Mouse (Mus musculus): ENCODE results near the gene Etfa. TPM values are rescaled to one million over a fixed set of nuclear protein-coding genes. Genes with fewer than 3 reads are reported as not detected.

Gene Etfa
- polyA plus RNA-seq, 1 experiment from 2014 or later: 175 TPM

DNA sequence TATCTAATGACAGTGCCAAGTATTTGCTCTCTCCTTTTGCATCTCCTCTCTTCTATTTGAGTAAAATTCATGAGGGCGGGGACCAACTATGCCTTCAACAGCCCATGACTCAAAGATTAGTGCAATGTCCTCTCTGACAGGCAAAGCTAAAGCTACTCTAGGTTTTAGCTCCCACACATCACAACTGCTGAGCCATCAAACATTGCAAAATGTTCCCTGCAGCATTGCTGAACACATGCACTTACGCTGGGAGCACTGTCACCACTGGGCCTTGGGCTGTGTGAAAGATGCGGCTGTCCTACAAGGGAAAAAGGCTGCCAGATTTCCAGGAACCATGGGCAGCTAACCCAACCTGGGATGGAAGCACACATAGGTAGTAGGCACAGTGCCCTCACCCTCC is 60.6 kb downstream of the Etfa start:
- Histone ChIP-seq H3K27me3 (replicated peaks; ENCODE audit: insufficient read depth, low read length) (no peaks in the 10 kb centered on the region), H3K4me3 (ENCODE audit: low read depth, low read length) (no peak overlapping the region), H3K4me2 (replicated peaks; ENCODE audit: low read depth, low read length) (no peak overlapping the region), H3K36me3 (ENCODE audit: insufficient read depth, low read length) (peaks cover 6% of the 10 kb centered on the region; the same call in 1 of the 2 replicates), H3K4me1 (ENCODE audit: insufficient read depth, low read depth, low read length) (no peaks in the 10 kb centered on the region), H3K27ac (ENCODE audit: low read length) (no peak overlapping the region), H3K9me3 (ENCODE audit: low read length) (no peaks in the 10 kb centered on the region), H3K9ac (replicated peaks; ENCODE audit: low read depth) (no peak overlapping the region)
- whole genome bisulfite sequencing: 86% methylated on average over 3 of the region's 3 CpGs
- DNase-seq (ENCODE audit: low spot score) (no peak), ATAC-seq (no peak)
- TF ChIP-seq EP300 (IDR thresholded peaks at IDR 0.05): no peak
- no peak for TF ChIP-seq CTCF (IDR thresholded peaks at IDR 0.05)

- 80% methylated on average over 6 of the region's 6 CpGs for WGBS
- no peak overlapping the region for H3K4me2 ChIP-seq (replicated peaks; ENCODE audit: low read depth, low read length)
- TF ChIP-seq CTCF (IDR thresholded peaks at IDR 0.05) (no peak), EP300 (IDR thresholded peaks at IDR 0.05) (no peak)
- H3K9me3 ChIP-seq (ENCODE audit: low read length): no peaks in the 10 kb centered on the region
- H3K9ac ChIP-seq (replicated peaks; ENCODE audit: low read depth): no peak overlapping the region
- no peak for ATAC-seq
- H3K4me3 ChIP-seq (ENCODE audit: low read depth, low read length): no peak overlapping the region
- peaks cover 6% of the 10 kb centered on the region; the same call in 1 of the 2 replicates for H3K36me3 ChIP-seq (ENCODE audit: insufficient read depth, low read length)
- DNase-seq (ENCODE audit: low spot score): no peak
- H3K27me3 ChIP-seq (replicated peaks; ENCODE audit: insufficient read depth, low read length): no peaks in the 10 kb centered on the region
- no peaks in the 10 kb centered on the region for H3K4me1 ChIP-seq (ENCODE audit: insufficient read depth, low read depth, low read length)
- no peak overlapping the region for H3K27ac ChIP-seq (ENCODE audit: low read length)
These were observed 62.0 kb downstream of the Etfa start for GRCm38 (mm10) chr9:55450035-55450434.

DNA sequence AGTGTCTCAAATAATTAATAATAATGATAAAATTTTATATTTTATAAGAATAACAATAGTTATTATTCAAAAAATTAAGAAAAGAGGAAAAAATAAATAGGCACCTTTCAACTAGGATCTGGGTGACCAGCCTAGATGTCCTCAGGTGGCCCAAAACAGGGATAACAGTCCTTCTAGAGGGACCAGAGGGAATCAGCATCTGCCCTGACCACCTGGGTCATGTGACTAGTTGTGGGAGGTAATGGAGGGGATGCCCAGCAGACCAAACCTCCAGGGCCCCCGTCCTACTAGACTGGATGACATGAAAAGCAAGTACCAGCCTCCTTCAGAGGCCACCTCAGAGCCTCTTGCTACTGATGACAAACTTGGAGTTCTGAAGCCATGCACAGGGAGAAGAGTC is 62.9 kb downstream of the Etfa start:
- Histone ChIP-seq H3K36me3 (ENCODE audit: insufficient read depth, low read length) (peaks cover 5% of the 10 kb centered on the region; the same call in 1 of the 2 replicates), H3K9me3 (ENCODE audit: low read length) (no peaks in the 10 kb centered on the region), H3K4me2 (replicated peaks; ENCODE audit: low read depth, low read length) (no peak overlapping the region), H3K4me1 (ENCODE audit: insufficient read depth, low read depth, low read length) (no peaks in the 10 kb centered on the region), H3K4me3 (ENCODE audit: low read depth, low read length) (no peak overlapping the region), H3K9ac (replicated peaks; ENCODE audit: low read depth) (no peak overlapping the region), H3K27me3 (replicated peaks; ENCODE audit: insufficient read depth, low read length) (no peaks in the 10 kb centered on the region), H3K27ac (ENCODE audit: low read length) (no peak overlapping the region)
- WGBS: 48% methylated on average over 1 of the region's 1 CpGs
- no peak for TF ChIP-seq CTCF (IDR thresholded peaks at IDR 0.05)
- TF ChIP-seq EP300 (IDR thresholded peaks at IDR 0.05): no peak
- DNase-seq (ENCODE audit: low spot score): no peak
- ATAC-seq: no peak

DNA sequence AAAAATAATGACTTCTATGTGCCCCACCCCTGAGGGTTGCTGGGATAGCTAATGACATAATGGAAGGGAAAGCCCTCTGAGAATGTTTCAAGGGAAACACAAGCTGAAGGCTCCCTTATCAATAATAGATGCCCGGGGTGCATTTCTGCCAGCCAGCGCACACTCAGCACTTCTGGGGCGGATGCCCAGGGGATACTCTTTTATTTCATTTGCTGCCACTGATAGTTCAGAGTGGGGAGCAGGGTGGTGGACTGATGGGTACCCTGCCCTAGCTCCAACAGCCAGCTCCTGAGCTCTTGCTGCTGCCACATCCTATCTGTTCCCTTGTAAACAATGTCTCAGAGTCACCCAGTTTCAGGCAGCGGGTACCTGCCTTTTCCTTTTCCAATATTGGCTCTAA is 64.5 kb downstream of the Etfa start:
- H3K27ac ChIP-seq (ENCODE audit: low read length): no peak overlapping the region
- WGBS: 74% methylated on average over 4 of the region's 4 CpGs
- no peak overlapping the region for H3K4me3 ChIP-seq (ENCODE audit: low read depth, low read length)
- no peaks in the 10 kb centered on the region for H3K4me1 ChIP-seq (ENCODE audit: insufficient read depth, low read depth, low read length)
- no peaks in the 10 kb centered on the region for H3K9me3 ChIP-seq (ENCODE audit: low read length)
- TF ChIP-seq EP300 (IDR thresholded peaks at IDR 0.05) (no peak), CTCF (IDR thresholded peaks at IDR 0.05) (no peak)
- ATAC-seq (no peak), DNase-seq (ENCODE audit: low spot score) (no peak)
- no peaks in the 10 kb centered on the region for H3K36me3 ChIP-seq (ENCODE audit: insufficient read depth, low read length)
- no peak overlapping the region for H3K4me2 ChIP-seq (replicated peaks; ENCODE audit: low read depth, low read length)
- H3K27me3 ChIP-seq (replicated peaks; ENCODE audit: insufficient read depth, low read length): no peaks in the 10 kb centered on the region
- H3K9ac ChIP-seq (replicated peaks; ENCODE audit: low read depth): no peak overlapping the region

DNA sequence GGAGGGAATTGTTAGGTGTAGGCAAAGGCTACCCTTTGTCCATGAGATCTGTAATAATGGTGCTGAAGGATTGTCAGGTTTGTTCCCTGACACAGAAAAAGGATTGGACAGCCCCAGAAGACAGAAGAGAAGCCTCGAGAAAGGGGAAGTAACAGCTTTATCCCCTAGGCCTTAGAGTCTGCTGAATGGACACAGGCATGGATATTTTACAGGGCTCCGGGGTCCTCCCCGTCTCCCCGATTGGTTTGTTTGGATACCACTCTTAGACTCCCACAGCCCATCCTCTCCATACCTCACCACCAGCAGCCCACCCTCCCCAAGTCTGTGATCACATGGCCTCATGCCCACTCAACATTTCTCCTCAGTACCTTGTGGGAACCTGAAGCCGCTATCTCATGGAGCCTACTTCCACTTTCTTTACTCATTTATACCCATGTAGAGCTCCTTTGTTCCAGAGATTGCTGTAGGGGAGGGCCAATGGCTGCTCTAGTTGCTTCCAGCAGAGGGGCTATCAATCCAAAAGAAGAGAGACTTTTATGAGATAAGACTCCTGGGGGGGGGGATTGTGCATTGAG is 72.8 kb downstream of the Etfa start:
- no peaks in the 10 kb centered on the region for H3K36me3 ChIP-seq (ENCODE audit: insufficient read depth, low read length)
- H3K4me3 ChIP-seq (ENCODE audit: low read depth, low read length): no peak overlapping the region
- no peak overlapping the region for H3K9ac ChIP-seq (replicated peaks; ENCODE audit: low read depth)
- ATAC-seq: no peak
- 88% methylated on average over 5 of the region's 5 CpGs for WGBS
- TF ChIP-seq CTCF (IDR thresholded peaks at IDR 0.05) (no peak), EP300 (IDR thresholded peaks at IDR 0.05) (no peak)
- no peak for DNase-seq (ENCODE audit: low spot score)
- H3K4me1 ChIP-seq (ENCODE audit: insufficient read depth, low read depth, low read length): no peaks in the 10 kb centered on the region
- no peaks in the 10 kb centered on the region for H3K27me3 ChIP-seq (replicated peaks; ENCODE audit: insufficient read depth, low read length)
- H3K9me3 ChIP-seq (ENCODE audit: low read length): no peaks in the 10 kb centered on the region
- no peak overlapping the region for H3K27ac ChIP-seq (ENCODE audit: low read length)
- H3K4me2 ChIP-seq (replicated peaks; ENCODE audit: low read depth, low read length): no peak overlapping the region

DNA sequence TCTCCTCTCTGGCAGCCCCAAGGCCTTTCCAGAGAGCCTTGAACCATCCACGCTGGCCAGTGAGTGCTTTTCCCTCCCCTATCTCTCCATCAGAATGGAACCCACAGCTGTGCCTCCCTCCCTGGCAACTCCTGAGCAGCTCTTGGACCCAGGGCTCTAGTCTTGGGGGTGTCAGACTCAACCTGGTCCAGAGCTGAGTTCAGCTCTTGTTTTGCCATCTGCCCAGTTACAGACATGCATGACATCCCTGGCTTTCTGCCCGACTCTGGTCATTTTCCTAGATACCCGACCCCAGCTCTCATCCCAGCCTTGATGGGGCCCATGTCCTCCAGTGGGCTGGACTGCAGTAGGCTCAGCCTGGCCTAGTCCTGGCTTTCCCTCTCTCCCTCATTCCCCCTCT is 73.6 kb downstream of the Etfa start:
- H3K36me3 ChIP-seq (ENCODE audit: insufficient read depth, low read length): no peaks in the 10 kb centered on the region
- ATAC-seq: no peak
- no peak for DNase-seq (ENCODE audit: low spot score)
- H3K9ac ChIP-seq (replicated peaks; ENCODE audit: low read depth): no peak overlapping the region
- H3K9me3 ChIP-seq (ENCODE audit: low read length): no peaks in the 10 kb centered on the region
- WGBS: 42% methylated on average over 3 of the region's 3 CpGs
- no peaks in the 10 kb centered on the region for H3K27me3 ChIP-seq (replicated peaks; ENCODE audit: insufficient read depth, low read length)
- no peak for TF ChIP-seq EP300 (IDR thresholded peaks at IDR 0.05)
- TF ChIP-seq CTCF (IDR thresholded peaks at IDR 0.05): no peak
- no peaks in the 10 kb centered on the region for H3K4me1 ChIP-seq (ENCODE audit: insufficient read depth, low read depth, low read length)
- no peak overlapping the region for H3K4me3 ChIP-seq (ENCODE audit: low read depth, low read length)
- no peak overlapping the region for H3K4me2 ChIP-seq (replicated peaks; ENCODE audit: low read depth, low read length)
- no peak overlapping the region for H3K27ac ChIP-seq (ENCODE audit: low read length)

DNA sequence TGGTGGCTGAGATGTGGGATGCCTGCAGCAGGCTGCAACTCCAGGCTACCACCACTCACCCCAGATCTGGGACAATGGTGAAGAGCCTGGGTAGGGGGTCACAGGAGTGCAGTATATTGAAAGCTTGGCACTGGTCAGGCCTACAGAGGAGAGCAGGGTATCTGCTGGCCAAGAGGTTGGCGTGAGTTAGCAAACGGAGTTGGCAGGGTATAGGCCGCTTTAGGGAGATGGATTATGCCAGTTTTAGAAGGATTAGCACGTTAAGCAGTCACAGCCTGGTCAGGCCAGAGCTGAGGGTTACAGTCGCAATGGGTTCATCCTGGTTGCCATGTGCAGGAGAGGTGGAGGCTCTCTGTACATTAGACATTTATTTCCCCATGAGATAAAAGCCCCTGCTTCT is 78.2 kb downstream of the Etfa start:
- no peak overlapping the region for H3K27ac ChIP-seq (ENCODE audit: low read length)
- ATAC-seq (no peak), DNase-seq (ENCODE audit: low spot score) (no peak)
- no peaks in the 10 kb centered on the region for H3K9me3 ChIP-seq (ENCODE audit: low read length)
- H3K9ac ChIP-seq (replicated peaks; ENCODE audit: low read depth): no peak overlapping the region
- H3K4me2 ChIP-seq (replicated peaks; ENCODE audit: low read depth, low read length): no peak overlapping the region
- TF ChIP-seq CTCF (IDR thresholded peaks at IDR 0.05) (no peak), EP300 (IDR thresholded peaks at IDR 0.05) (no peak)
- H3K4me1 ChIP-seq (ENCODE audit: insufficient read depth, low read depth, low read length): no peaks in the 10 kb centered on the region
- H3K4me3 ChIP-seq (ENCODE audit: low read depth, low read length): no peak overlapping the region
- no peaks in the 10 kb centered on the region for H3K36me3 ChIP-seq (ENCODE audit: insufficient read depth, low read length)
- H3K27me3 ChIP-seq (replicated peaks; ENCODE audit: insufficient read depth, low read length): no peaks in the 10 kb centered on the region
- WGBS: 83% methylated on average over 5 of the region's 5 CpGs
